Comparison of ENCODE assay signal across 9 mouse cellular contexts in genomic region chr5:111423616-111424015, GRCm38 (mm10). TPM values are rescaled to one million over a fixed set of nuclear protein-coding genes. Genes with fewer than 3 reads are reported as not detected.
DNase-seq lines count a peak whose midpoint lies in the region; ATAC-seq lines count a peak whose summit lies in the region.
"Had no signal": no experiment of that assay in that cellular context is flagged by ENCODE, and none has a peak within 500 bp of the region (broad histone marks: within the 10 kb centered on the region; RNA-seq: fewer than 3 reads in every experiment).

No protein-coding gene starts in this region.

- DNase-seq in heart, postnatal 25 days (ENCODE audit: low spot score): no peak
- DNase-seq in embryonic facial prominence, embryonic 10.5 days (ENCODE audit: low spot score): no peak
- no peak for DNase-seq in hindbrain, embryonic 11.5 days (ENCODE audit: low spot score)
- no peak for DNase-seq in urinary bladder, postnatal 14 days (ENCODE audit: low spot score)
- DNase-seq in embryo, embryonic 11 days: no peak
- no peak for DNase-seq in adrenal gland, adult 18-20 months (ENCODE audit: low spot score in 2 of 2)
- DNase-seq: heart, adult 2 months had no signal

- H3K27me3 ChIP-seq in heart, embryonic 14.5 days (ENCODE audit: control insufficient read depth, insufficient read depth, low read length): peaks cover 13% of the 10 kb centered on the region
- peaks cover 29% of the 10 kb centered on the region for H3K27me3 ChIP-seq in embryonic facial prominence, embryonic 10.5 days (replicated peaks; ENCODE audit: low read depth, poor library complexity, severe bottlenecking)
- no peaks in the 10 kb centered on the region for H3K27me3 ChIP-seq in hindbrain, embryonic 11.5 days (ENCODE audit: control insufficient read depth, insufficient read depth, low read length)
- H3K27me3 ChIP-seq in midbrain, embryonic 13.5 days: no peaks in the 10 kb centered on the region

- H3K4me2 ChIP-seq in heart, embryonic 14.5 days (ENCODE audit: low read length): peak overlapping the region; percentile 98
- peak overlapping the region; percentile 98 for H3K4me2 ChIP-seq in hindbrain, embryonic 11.5 days (replicated peaks; ENCODE audit: low read depth, low read length)
- peak overlapping the region; percentile 100 for H3K4me2 ChIP-seq in midbrain, embryonic 13.5 days (replicated peaks)

- H3K36me3 ChIP-seq in heart, embryonic 14.5 days (ENCODE audit: control insufficient read depth, insufficient read depth, low read length): peaks cover 42% of the 10 kb centered on the region
- H3K36me3 ChIP-seq in embryonic facial prominence, embryonic 10.5 days (replicated peaks): peaks cover 97% of the 10 kb centered on the region
- peaks cover 6% of the 10 kb centered on the region for H3K36me3 ChIP-seq in hindbrain, embryonic 11.5 days (ENCODE audit: control insufficient read depth, insufficient read depth, low read length)
- peaks cover 54% of the 10 kb centered on the region for H3K36me3 ChIP-seq in midbrain, embryonic 13.5 days

- H3K9me3 ChIP-seq in heart, embryonic 14.5 days (ENCODE audit: control insufficient read depth, low read length): no peaks in the 10 kb centered on the region
- no peaks in the 10 kb centered on the region for H3K9me3 ChIP-seq in embryonic facial prominence, embryonic 10.5 days
- H3K9me3 ChIP-seq in hindbrain, embryonic 11.5 days (ENCODE audit: control insufficient read depth, low read length): no peaks in the 10 kb centered on the region
- no peaks in the 10 kb centered on the region for H3K9me3 ChIP-seq in midbrain, embryonic 13.5 days

- WGBS in heart, embryonic 14.5 days: 90% methylated on average over 4 of the region's 4 CpGs
- 82% methylated on average over 4 of the region's 4 CpGs for WGBS in embryonic facial prominence, embryonic 10.5 days
- 55% methylated on average over 4 of the region's 4 CpGs for WGBS in hindbrain, embryonic 11.5 days
- WGBS in midbrain, embryonic 13.5 days: 19% methylated on average over 4 of the region's 4 CpGs

- no peak for ATAC-seq in heart, embryonic 14.5 days (ENCODE audit: insufficient number of reproducible peaks, insufficient read depth, low FRiP score, low read depth)
- no peak for ATAC-seq in hindbrain, embryonic 11.5 days (ENCODE audit: low FRiP score)
- ATAC-seq in midbrain, embryonic 13.5 days: no peak

- intact Hi-C loops in heart, postnatal 25 days (cut with DNase I): no loop called here

- peaks cover 31 to 59% of the 10 kb centered on the region in 2 experiments for H3K4me1 ChIP-seq in heart, embryonic 14.5 days (ENCODE audit: control insufficient read depth in 2 of 2, insufficient read depth in 2 of 2, low read length in 2 of 2)
- peaks cover 99% of the 10 kb centered on the region for H3K4me1 ChIP-seq in embryonic facial prominence, embryonic 10.5 days
- peaks cover 36% of the 10 kb centered on the region for H3K4me1 ChIP-seq in hindbrain, embryonic 11.5 days (replicated peaks; ENCODE audit: control insufficient read depth, insufficient read depth, low read length)
- H3K4me1 ChIP-seq in midbrain, embryonic 13.5 days (replicated peaks): peaks cover 96% of the 10 kb centered on the region

- H3K27ac ChIP-seq in heart, embryonic 14.5 days (replicated peaks in 1 of 2; ENCODE audit: control insufficient read depth in 1 of 2, insufficient read depth in 1 of 2, low read depth in 2 of 2, low read length in 2 of 2): no peak overlapping the region
- peak overlapping the region; percentile 49 for H3K27ac ChIP-seq in embryonic facial prominence, embryonic 10.5 days (replicated peaks)
- peak overlapping the region; percentile 99; the same call in 1 of the 2 replicates for H3K27ac ChIP-seq in hindbrain, embryonic 11.5 days (ENCODE audit: low read depth, low read length)
- peak overlapping the region; percentile 97 for H3K27ac ChIP-seq in midbrain, embryonic 13.5 days
- H3K27ac ChIP-seq: heart, adult 2 months had no signal

- no peak overlapping the region for H3K4me3 ChIP-seq in heart, embryonic 14.5 days (ENCODE audit: control insufficient read depth in 1 of 2, insufficient read depth in 1 of 2, low read depth in 1 of 2, low read length in 2 of 2)
- H3K4me3 ChIP-seq in embryonic facial prominence, embryonic 10.5 days: peak overlapping the region; percentile 99
- H3K4me3 ChIP-seq in hindbrain, embryonic 11.5 days (ENCODE audit: low read depth, low read length): peak overlapping the region; percentile 98
- H3K4me3 ChIP-seq in midbrain, embryonic 13.5 days (replicated peaks): peak overlapping the region; percentile 97
- H3K4me3 ChIP-seq: heart, adult 2 months had no signal

- H3K9ac ChIP-seq in heart, embryonic 14.5 days (ENCODE audit: low read length): no peak overlapping the region
- H3K9ac ChIP-seq in hindbrain, embryonic 11.5 days (ENCODE audit: low read depth, low read length): peak overlapping the region; percentile 100
- H3K9ac ChIP-seq in midbrain, embryonic 13.5 days (replicated peaks): peak overlapping the region; percentile 100

RNA-seq across cellular contexts. Expression of gene Mn1, which starts 6.5 kb away (rescaled TPM):
- 5.6 and 6.9 TPM in 2 replicates for polyA plus RNA-seq in heart, embryonic 14.5 days (2014; fragmentation: Nextera tagmentation; extraction: Ambion mirVana)
- 10 to 100 TPM; 16.7 to 20.5 TPM for total RNA-seq in heart, postnatal 25 days (2021)
- polyA plus RNA-seq in embryonic facial prominence, embryonic 10.5 days (2016; fragmentation: Nextera tagmentation; extraction: Ambion mirVana): 44.3 and 49.5 TPM in 2 replicates
- polyA plus RNA-seq in hindbrain, embryonic 11.5 days (2014; fragmentation: Nextera tagmentation; extraction: Ambion mirVana): 41.9 and 42.5 TPM in 2 replicates
- polyA plus RNA-seq in midbrain, embryonic 13.5 days (2015; fragmentation: Nextera tagmentation; extraction: Ambion mirVana): 60.2 and 73.1 TPM in 2 replicates
- total RNA-seq in adrenal gland, adult 18-20 months (2021): 1 to 10 TPM; 3.9 to 4.9 TPM

Comparison
In these comparisons a context has a peak if more than half of its experiments do, and no peak if none do; other contexts are left out.
1. H3K27ac ChIP-seq: peak in embryonic facial prominence, embryonic 10.5 days (single experiment), hindbrain, embryonic 11.5 days (single experiment) and midbrain, embryonic 13.5 days (single experiment); none in heart, embryonic 14.5 days (0 of 2).
2. H3K4me3 ChIP-seq: peak in embryonic facial prominence, embryonic 10.5 days (single experiment), hindbrain, embryonic 11.5 days (single experiment) and midbrain, embryonic 13.5 days (single experiment); none in heart, embryonic 14.5 days (0 of 2).
3. Peak in every context shown above with its lines, with median percentiles within 50 percentile points of each other: H3K4me2 ChIP-seq.